Mouse (Mus musculus) stomach, postnatal 0 days (tissue): Measurements from ENCODE around the gene Tmed10.

Experiments used
- CTCF ChIP-seq: IDR thresholded peaks from 2 replicates; pipeline ENCODE4 v1.5.1; 2016; ENCODE audit warnings: antibody characterized with exemption, low read depth, mild to moderate bottlenecking, moderate library complexity
- EP300 ChIP-seq: optimal IDR thresholded peaks from 2 replicates; pipeline ENCODE3; 2016; ENCODE audit warnings: antibody characterized with exemption

- TF ChIP-seq CTCF = no peak
- no peak for TF ChIP-seq EP300
These were observed 47.9 kb upstream of the Tmed10 start for GRCm38 (mm10) chr12:85422536-85422935.
